Mouse (Mus musculus) cortical plate, adult 2 months (tissue): ENCODE measurements around the gene Ptprm.

Experiments
- CTCF ChIP-seq: fragments of 200-500 bp; IDR thresholded peaks from 2 replicates; pipeline ENCODE4 v1.5.1; 2011; ENCODE audit warnings: mild to moderate bottlenecking, control low read depth, low read length; ENCODE audit not compliant: insufficient read depth; ENCODE audit errors: extremely low read depth
- POLR2A ChIP-seq: fragments of 200-500 bp; IDR thresholded peaks from 2 replicates; pipeline ENCODE4 v1.6.1; 2011; ENCODE audit warnings: mild to moderate bottlenecking, low read length, control low read depth; ENCODE audit not compliant: insufficient read depth; ENCODE audit errors: extremely low read depth

GRCm38 (mm10) chr17:67186879-67187278, 167.4 kb downstream of the Ptprm start:
- TF ChIP-seq POLR2A, result no peak
- TF ChIP-seq CTCF, result no peak
